Mouse (Mus musculus) stomach, postnatal 0 days (tissue): Measurements from ENCODE around the gene Oxnad1. TPM values are rescaled to one million over a fixed set of nuclear protein-coding genes. Genes with fewer than 3 reads are reported as not detected.
"Not testable (repeated sequence)": the region's sequence is repeated elsewhere in the genome, so short reads cannot be mapped to it uniquely, and the experiment has no call there.

Experiments used
- ATAC-seq: fragments of 200-750 bp; cut with Nextera tagmentation; 2 replicates; pipeline ENCODE4 v1.8.0; 2017; ENCODE audit not compliant: low FRiP score, low TSS enrichment
- DNase-seq: peaks from one replicate; pipeline ENCODE4 v3.0.0-alpha.2; 2016; ENCODE audit warnings: low spot score
- H3K27ac ChIP-seq: fragments of 300-500 bp; sonication (generic); replicated peaks from 2 replicates; pipeline ENCODE4 v1.5.1; 2014; ENCODE audit warnings: mild to moderate bottlenecking, control low read depth
- H3K27me3 ChIP-seq: fragments of 300-500 bp; sonication (generic); 2 replicates; pipeline ENCODE4 v1.6.1; 2014; ENCODE audit warnings: low read length; ENCODE audit not compliant: control insufficient read depth, insufficient read depth
- H3K36me3 ChIP-seq: fragments of 300-500 bp; sonication (generic); 2 replicates; pipeline ENCODE4 v1.6.1; 2014; ENCODE audit warnings: low read length, mixed read lengths; ENCODE audit not compliant: control insufficient read depth, insufficient read depth
- H3K4me1 ChIP-seq: fragments of 300-500 bp; sonication (generic); replicated peaks from 2 replicates; pipeline ENCODE4 v1.6.1; 2014; ENCODE audit warnings: antibody characterized with exemption; ENCODE audit not compliant: control insufficient read depth, insufficient read depth
- H3K4me2 ChIP-seq: fragments of 300-500 bp; sonication (generic); replicated peaks from 2 replicates; pipeline ENCODE4 v1.6.1; 2014; ENCODE audit warnings: low read depth, mild to moderate bottlenecking, control low read depth, moderate library complexity
- H3K4me3 ChIP-seq: fragments of 300-500 bp; sonication (generic); 2 replicates; pipeline ENCODE4 v1.5.1; 2014; ENCODE audit warnings: low read depth, low read length, control low read depth
- H3K9ac ChIP-seq: fragments of 300-500 bp; sonication (generic); 2 replicates; pipeline ENCODE4 v1.6.1; 2014; ENCODE audit warnings: mild to moderate bottlenecking, low read length, control low read depth, mixed read lengths
- H3K9me3 ChIP-seq: fragments of 300-500 bp; sonication (generic); 2 replicates; pipeline ENCODE4 v1.6.1; 2016; ENCODE audit warnings: low read length; ENCODE audit not compliant: control insufficient read depth
- CTCF ChIP-seq: IDR thresholded peaks from 2 replicates; pipeline ENCODE4 v1.5.1; 2016; ENCODE audit warnings: antibody characterized with exemption, low read depth, mild to moderate bottlenecking, moderate library complexity
- EP300 ChIP-seq: optimal IDR thresholded peaks from 2 replicates; pipeline ENCODE3; 2016; ENCODE audit warnings: antibody characterized with exemption
- WGBS: fragments of 180-500 bp; shearing (Covaris S2); extraction: QIAGEN DNeasy Blood & Tissue Kit; methylation state at CpG from one replicate; pipeline ENCODE4 v1.1.7; 2014; 5-methylcytosine and 5-hydroxymethylcytosine counted together
- polyA plus RNA-seq: library from polyadenylated mRNA; unstranded; fragments of >200 nt; fragmentation: Nextera tagmentation; extraction: Ambion mirVana; gene quantifications from 2 replicates; pipeline ENCODE4 v1.2.1, GENCODE M21; 2015

Oxnad1 gene
- polyA plus RNA-seq, 1 experiment from 2014 or later: 17.7 TPM

GRCm38 (mm10) chr14:32105663-32106062, 20.5 kb downstream of the Oxnad1 start:
- 45% methylated on average over 7 of the region's 7 CpGs for WGBS
- Histone ChIP-seq H3K36me3 (0 out of 2 replicates have a peak, but pooled peaks cover 2% of the 10 kb centered on the region), H3K4me1 (no peaks in the 10 kb centered on the region), H3K27ac (no peak overlapping the region), H3K4me3 (no peak overlapping the region), H3K27me3 (no peaks in the 10 kb centered on the region), H3K9ac (no peak overlapping the region), H3K9me3 (no peaks in the 10 kb centered on the region), H3K4me2 (no peak overlapping the region)
- ATAC-seq (no peak), DNase-seq (no peak)
- TF ChIP-seq CTCF (no peak), EP300 (no peak)

- Histone ChIP-seq H3K27me3 (no peaks in the 10 kb centered on the region), H3K4me1 (no peaks in the 10 kb centered on the region), H3K9me3 (no peaks in the 10 kb centered on the region), H3K9ac (no peak overlapping the region), H3K4me2 (no peak overlapping the region), H3K4me3 (no peak overlapping the region), H3K27ac (no peak overlapping the region), H3K36me3 (no peaks in the 10 kb centered on the region)
- no peak for DNase-seq
- no peak for TF ChIP-seq EP300
- TF ChIP-seq CTCF: no peak
- 88% methylated on average over 4 of the region's 4 CpGs for WGBS
- ATAC-seq: no peak
These were observed 21.7 kb downstream of the Oxnad1 start for GRCm38 (mm10) chr14:32106911-32107310.

- H3K36me3 ChIP-seq, H3K4me1 ChIP-seq, H3K27ac ChIP-seq, DNase-seq, H3K4me2 ChIP-seq, ATAC-seq, H3K9me3 ChIP-seq, H3K4me3 ChIP-seq, H3K27me3 ChIP-seq, H3K9ac ChIP-seq: not testable (repeated sequence)
- WGBS: 95% methylated on average over 10 of the region's 10 CpGs
These were observed 26.9 kb downstream of the Oxnad1 start for GRCm38 (mm10) chr14:32112124-32112523.

GRCm38 (mm10) chr14:32120940-32121919, 36.1 kb downstream of the Oxnad1 start:
- 76% methylated on average over 11 of the region's 11 CpGs for WGBS
- no peak for TF ChIP-seq EP300
- TF ChIP-seq CTCF: no peak
- no peaks in the 10 kb centered on the region for H3K9me3 ChIP-seq
- H3K9ac ChIP-seq: no peak overlapping the region
- no peaks in the 10 kb centered on the region for H3K27me3 ChIP-seq
- H3K27ac ChIP-seq: 0 out of 2 replicates have a peak overlapping the region, but pooled peaks have one; percentile 8
- H3K4me2 ChIP-seq: no peak overlapping the region
- no peak for DNase-seq
- no peak overlapping the region for H3K4me3 ChIP-seq
- ATAC-seq: peak; percentile 38; the same call in 1 of the 2 replicates
- no peaks in the 10 kb centered on the region for H3K36me3 ChIP-seq
- no peaks in the 10 kb centered on the region for H3K4me1 ChIP-seq

GRCm38 (mm10) chr14:32121920-32122315, 36.7 kb downstream of the Oxnad1 start:
- Histone ChIP-seq H3K9me3 (no peaks in the 10 kb centered on the region), H3K27ac (no peak overlapping the region), H3K9ac (no peak overlapping the region), H3K4me3 (no peak overlapping the region), H3K4me1 (no peaks in the 10 kb centered on the region), H3K27me3 (no peaks in the 10 kb centered on the region; the same call in 1 of the 2 replicates), H3K4me2 (no peak overlapping the region), H3K36me3 (no peaks in the 10 kb centered on the region)
- WGBS: 54% methylated on average over 2 of the region's 2 CpGs
- TF ChIP-seq CTCF (peak; percentile 68), EP300 (no peak)
- peak; percentile 26 for DNase-seq
- ATAC-seq: peak; percentile 68; the same call in 1 of the 2 replicates

- Histone ChIP-seq H3K9me3 (no peaks in the 10 kb centered on the region), H3K4me3 (no peak overlapping the region), H3K4me2 (no peak overlapping the region), H3K27ac (no peak overlapping the region), H3K36me3 (no peaks in the 10 kb centered on the region), H3K9ac (no peak overlapping the region), H3K27me3 (no peaks in the 10 kb centered on the region; the same call in 1 of the 2 replicates), H3K4me1 (no peaks in the 10 kb centered on the region)
- WGBS: 49% methylated on average over 3 of the region's 3 CpGs
- DNase-seq (no peak), ATAC-seq (no peak)
- no peak for TF ChIP-seq EP300
- no peak for TF ChIP-seq CTCF
These were observed 39.1 kb downstream of the Oxnad1 start for GRCm38 (mm10) chr14:32124261-32124660.

GRCm38 (mm10) chr14:32125256-32125655, 40.1 kb downstream of the Oxnad1 start:
- not testable (repeated sequence) for H3K4me1 ChIP-seq, ATAC-seq, H3K36me3 ChIP-seq, H3K4me3 ChIP-seq, H3K4me2 ChIP-seq, H3K27me3 ChIP-seq, H3K9ac ChIP-seq, H3K27ac ChIP-seq, DNase-seq, H3K9me3 ChIP-seq
- 81% methylated on average over 5 of the region's 5 CpGs for WGBS
